Mouse (Mus musculus): ENCODE results near the gene Pdrg1. TPM values are rescaled to one million over a fixed set of nuclear protein-coding genes. Genes with fewer than 3 reads are reported as not detected.

Pdrg1 gene
- polyA plus RNA-seq, 1 experiment = 61.2 TPM

- TF ChIP-seq MAX (IDR thresholded peaks at IDR 0.05) (no peak), USF1 (IDR thresholded peaks at IDR 0.05; ENCODE audit: low read depth) (no peak), CTCF (IDR thresholded peaks at IDR 0.05; ENCODE audit: control insufficient read depth, insufficient read depth, insufficient read length) (no peak), FOSL1 (IDR thresholded peaks at IDR 0.05; ENCODE audit: insufficient read depth, low read length, poor library complexity, severe bottlenecking) (no peak), MYOD1 (IDR thresholded peaks at IDR 0.05; ENCODE audit: control insufficient read depth, insufficient read length, low read depth) (no peak)
- H3K4me3 ChIP-seq (ENCODE audit: insufficient read depth, poor library complexity, severe bottlenecking) = no peak overlapping the region
- H3K79me3 ChIP-seq (ENCODE audit: low read depth) = no peaks in the 10 kb centered on the region
- H3K36me3 ChIP-seq (ENCODE audit: control insufficient read depth, insufficient read depth) = no peaks in the 10 kb centered on the region
- no peaks in the 10 kb centered on the region for H3K79me2 ChIP-seq (ENCODE audit: control insufficient read depth, insufficient read depth)
- H3K27me3 ChIP-seq (ENCODE audit: control insufficient read depth, insufficient read depth, insufficient read length) = peaks cover 8% of the 10 kb centered on the region
- no peak overlapping the region for H3ac ChIP-seq (ENCODE audit: control insufficient read depth, insufficient read length, low read depth)
These were observed 49.7 kb downstream of the Pdrg1 start for GRCm38 (mm10) chr2:152965555-152965954.

- Histone ChIP-seq H3K79me3 (ENCODE audit: low read depth) (no peaks in the 10 kb centered on the region), H3K27me3 (ENCODE audit: control insufficient read depth, insufficient read depth, insufficient read length) (peaks cover 24% of the 10 kb centered on the region), H3K4me3 (ENCODE audit: insufficient read depth, poor library complexity, severe bottlenecking) (no peak within 1 kb of the TSS), H3K79me2 (ENCODE audit: control insufficient read depth, insufficient read depth) (no peaks in the 10 kb centered on the region), H3K36me3 (ENCODE audit: control insufficient read depth, insufficient read depth) (no peaks in the 10 kb centered on the region), H3ac (ENCODE audit: control insufficient read depth, insufficient read length, low read depth) (no peak within 1 kb of the TSS)
- TF ChIP-seq MAX (IDR thresholded peaks at IDR 0.05) = no peak
These were observed 53.0 kb downstream of the Pdrg1 start, which contains the start of gene Ttll9 for GRCm38 (mm10) chr2:152962091-152962793. Ttll9 (plus strand) TSS chr2:152962485.

Other genes with a start within 250 kb of the Pdrg1 start
- 67.3 TPM for gene Bcl2l1, start 183.7 kb downstream of the Pdrg1 start, polyA plus RNA-seq (2012; fragmentation: generic; extraction: Trizol)
- gene Tpx2, start 167.5 kb downstream of the Pdrg1 start, polyA plus RNA-seq (2012; fragmentation: generic; extraction: Trizol) = 54.8 TPM
- 3.9 TPM for gene Mylk2, start 104.1 kb downstream of the Pdrg1 start, polyA plus RNA-seq (2012; fragmentation: generic; extraction: Trizol)
- 55.0 TPM for gene Foxs1, start 82.2 kb downstream of the Pdrg1 start, polyA plus RNA-seq (2012; fragmentation: generic; extraction: Trizol)
- gene Dusp15, start 63.7 kb downstream of the Pdrg1 start, polyA plus RNA-seq (2012; fragmentation: generic; extraction: Trizol) = 0.06 TPM
- 0.16 TPM for gene Ttll9, start 52.9 kb downstream of the Pdrg1 start, polyA plus RNA-seq (2012; fragmentation: generic; extraction: Trizol)
- not detected for gene Xkr7, start 16.4 kb upstream of the Pdrg1 start, polyA plus RNA-seq (2012; fragmentation: generic; extraction: Trizol)
- not detected for gene Ccm2l, start 50.5 kb upstream of the Pdrg1 start, polyA plus RNA-seq (2012; fragmentation: generic; extraction: Trizol)
- gene Hck, start 93.0 kb upstream of the Pdrg1 start, polyA plus RNA-seq (2012; fragmentation: generic; extraction: Trizol) = 0.32 TPM
- 43.4 TPM for gene Tm9sf4, start 145.9 kb upstream of the Pdrg1 start, polyA plus RNA-seq (2012; fragmentation: generic; extraction: Trizol)
- gene Tspyl3, start 210.0 kb upstream of the Pdrg1 start, polyA plus RNA-seq (2012; fragmentation: generic; extraction: Trizol) = 0.08 TPM
- 4.5 TPM for gene Plagl2, start 226.0 kb upstream of the Pdrg1 start, polyA plus RNA-seq (2012; fragmentation: generic; extraction: Trizol)
- 14.3 TPM for gene Pofut1, start 226.1 kb upstream of the Pdrg1 start, polyA plus RNA-seq (2012; fragmentation: generic; extraction: Trizol)

Measured in C2C12 (cell line).